Mouse (Mus musculus): ENCODE measurements around the gene Lig1. TPM values are rescaled to one million over a fixed set of nuclear protein-coding genes. Genes with fewer than 3 reads are reported as not detected.
A peak's percentile ranks its signal among the peaks of the same experiment; 100 is the strongest.

Lig1 gene
- total and polyA plus RNA-seq, 3 experiments = 42.0 to 163 (median 82.4) TPM

GRCm38 (mm10) chr7:13269394-13269793 is 7.7 kb upstream of the Lig1 start:
- dilution Hi-C loops (cut with MboI; ENCODE audit: extremely low pct_ligation_motif_present, extremely low pct_unique_long_range_greater_than_20kb, low sequenced_read_pairs) = no loop called here
- Histone ChIP-seq H3K9ac (ENCODE audit: insufficient read depth, low read depth) (no peak overlapping the region), H3K36me3 (replicated peaks in 1 of 2; ENCODE audit: control insufficient read depth in 1 of 2, insufficient read depth in 1 of 2, low read length in 1 of 2) (peaks cover 6 to 23% of the 10 kb centered on the region in 2 experiments)

GRCm38 (mm10) chr7:13271704-13272103 is 5.4 kb upstream of the Lig1 start:
- no peaks in the 10 kb centered on the region for H3K27me3 ChIP-seq (replicated peaks)
- in situ Hi-C loops (cut with MboI; ENCODE audit: low pct_ligation_motif_present, low pct_unique_long_range_greater_than_20kb, low sequenced_read_pairs) = no loop called here
- H3K27ac ChIP-seq (ENCODE audit: insufficient read depth, low read depth) = no peak overlapping the region
- TF ChIP-seq UBTF (IDR thresholded peaks at IDR 0.05; ENCODE audit: low read depth, low read length) (no peak), POLR2A (IDR thresholded peaks at IDR 0.05; ENCODE audit: low read depth, low read length) (no peak), USF1 (IDR thresholded peaks at IDR 0.05; ENCODE audit: low read depth, low read length) (no peak), CHD1 (IDR thresholded peaks at IDR 0.05; ENCODE audit: low read depth, low read length) (no peak), CTCF (conservative IDR thresholded peaks at IDR 0.05 in 1 of 2, IDR thresholded peaks at IDR 0.05 in 1 of 2; ENCODE audit: low read depth in 2 of 2, low read length in 2 of 2) (no peak), MEF2A (IDR thresholded peaks at IDR 0.05; ENCODE audit: borderline replicate concordance, low read depth, low read length) (no peak), MXI1 (IDR thresholded peaks at IDR 0.05; ENCODE audit: low read depth, low read length) (no peak), TBP (conservative IDR thresholded peaks at IDR 0.05; ENCODE audit: low read depth, low read length) (no peak), NRF1 (IDR thresholded peaks at IDR 0.05; ENCODE audit: low read depth, low read length) (no peak), CHD2 (IDR thresholded peaks at IDR 0.05; ENCODE audit: low read length) (no peak), PAX5 (IDR thresholded peaks at IDR 0.05; ENCODE audit: low read length) (no peak), ELF1 (IDR thresholded peaks at IDR 0.05; ENCODE audit: low read depth, low read length) (no peak), ZC3H11A (IDR thresholded peaks at IDR 0.05; ENCODE audit: low read depth, low read length) (no peak), USF2 (conservative IDR thresholded peaks at IDR 0.05; ENCODE audit: low read depth, low read length) (no peak), POLR2AphosphoS2 (IDR thresholded peaks at IDR 0.05; ENCODE audit: low read depth, low read length) (no peak), JUN (IDR thresholded peaks at IDR 0.05; ENCODE audit: insufficient read depth, low read depth, low read length) (no peak), RAD21 (IDR thresholded peaks at IDR 0.05; ENCODE audit: low read depth, low read length) (no peak), SIN3A (IDR thresholded peaks at IDR 0.05; ENCODE audit: low read length) (no peak)
- DNase-seq (ENCODE audit: extremely low read depth) = no peak
- H3K4me1 ChIP-seq (ENCODE audit: control insufficient read depth in 1 of 2, insufficient read depth in 2 of 2) = peaks cover 4 to 13% of the 10 kb centered on the region in 2 experiments; a peak in 3 of 4 replicates
- no peak overlapping the region for H3K9ac ChIP-seq (ENCODE audit: insufficient read depth, low read depth)
- H3K4me3 ChIP-seq (replicated peaks in 1 of 3; ENCODE audit: low read depth in 2 of 3, low read length in 2 of 3, poor library complexity in 1 of 3) = no peak overlapping the region
- no peaks in the 10 kb centered on the region for H3K9me3 ChIP-seq (replicated peaks; ENCODE audit: low read length)
- no peaks in the 10 kb centered on the region for H3K79me2 ChIP-seq (replicated peaks; ENCODE audit: control insufficient read depth, extremely low read depth, insufficient read depth, poor library complexity, severe bottlenecking)
- no peak overlapping the region for H3K4me2 ChIP-seq (ENCODE audit: insufficient read depth, low read depth, poor library complexity, severe bottlenecking)
- peaks cover 11 to 46% of the 10 kb centered on the region in 2 experiments for H3K36me3 ChIP-seq (replicated peaks in 1 of 2; ENCODE audit: control insufficient read depth in 1 of 2, insufficient read depth in 1 of 2, low read length in 1 of 2)
- dilution Hi-C loops (cut with MboI; ENCODE audit: extremely low pct_ligation_motif_present, extremely low pct_unique_long_range_greater_than_20kb, low sequenced_read_pairs) = no loop called here

More at GRCm38 (mm10) chr7:13269394-13269793, 7.7 kb upstream of the Lig1 start:
- H3K4me1 ChIP-seq (ENCODE audit: control insufficient read depth in 1 of 2, insufficient read depth in 2 of 2) = peaks cover 4 to 19% of the 10 kb centered on the region in 2 experiments; a peak in 3 of 4 replicates
- no peak for TF ChIP-seq PAX5 (IDR thresholded peaks at IDR 0.05; ENCODE audit: low read length)
- TF ChIP-seq USF2 (conservative IDR thresholded peaks at IDR 0.05; ENCODE audit: low read depth, low read length) = no peak
- no peak for TF ChIP-seq POLR2A (IDR thresholded peaks at IDR 0.05; ENCODE audit: low read depth, low read length)
- no peak for TF ChIP-seq ZNF384 (IDR thresholded peaks at IDR 0.05; ENCODE audit: low read depth, low read length)
- TF ChIP-seq JUND (conservative IDR thresholded peaks at IDR 0.05; ENCODE audit: low read depth, low read length) = no peak
- no peak for TF ChIP-seq CHD1 (IDR thresholded peaks at IDR 0.05; ENCODE audit: low read depth, low read length)
- 0 out of 2 replicates have a peak, but pooled peaks have one; percentile 17 for TF ChIP-seq IRF4 (IDR thresholded peaks at IDR 0.05; ENCODE audit: low read depth, low read length)
- peak; percentile 32; the same call in 1 of the 2 replicates for TF ChIP-seq EP300 (IDR thresholded peaks at IDR 0.05; ENCODE audit: low read length)
- TF ChIP-seq NELFE (IDR thresholded peaks at IDR 0.05; ENCODE audit: low read depth, low read length) = no peak
- no peak for TF ChIP-seq NRF1 (IDR thresholded peaks at IDR 0.05; ENCODE audit: low read depth, low read length)
- no peak for TF ChIP-seq SMC3 (IDR thresholded peaks at IDR 0.05; ENCODE audit: low read depth, low read length)
- TF ChIP-seq GABPA (IDR thresholded peaks at IDR 0.05; ENCODE audit: insufficient replicate concordance, low read depth, low read length) = no peak
- no peak for TF ChIP-seq ZKSCAN1 (IDR thresholded peaks at IDR 0.05; ENCODE audit: borderline replicate concordance, low read depth, low read length)
- no peak for TF ChIP-seq E2F4 (IDR thresholded peaks at IDR 0.05; ENCODE audit: insufficient replicate concordance, low read depth, low read length)
- no peak for TF ChIP-seq RAD21 (IDR thresholded peaks at IDR 0.05; ENCODE audit: low read depth, low read length)
- peak; percentile 51; the same call in 1 of the 2 replicates for TF ChIP-seq BHLHE40 (IDR thresholded peaks at IDR 0.05; ENCODE audit: low read depth, low read length)
- no peak for TF ChIP-seq UBTF (IDR thresholded peaks at IDR 0.05; ENCODE audit: low read depth, low read length)
- no peak for TF ChIP-seq MAX (IDR thresholded peaks at IDR 0.05; ENCODE audit: low read length)
- no peak for TF ChIP-seq MAZ (IDR thresholded peaks at IDR 0.05; ENCODE audit: low read depth, low read length)
- H3K27me3 ChIP-seq (replicated peaks) = no peaks in the 10 kb centered on the region
- no peaks in the 10 kb centered on the region for H3K9me3 ChIP-seq (replicated peaks; ENCODE audit: low read length)
- no peak overlapping the region for H3K4me2 ChIP-seq (ENCODE audit: insufficient read depth, low read depth, poor library complexity, severe bottlenecking)
- in situ Hi-C loops (cut with MboI; ENCODE audit: low pct_ligation_motif_present, low pct_unique_long_range_greater_than_20kb, low sequenced_read_pairs) = no loop called here
- peak; percentile 32 for DNase-seq (ENCODE audit: extremely low read depth)
- H3K4me3 ChIP-seq (replicated peaks in 1 of 3; ENCODE audit: low read depth in 2 of 3, low read length in 2 of 3, poor library complexity in 1 of 3) = no peak overlapping the region
- H3K79me2 ChIP-seq (replicated peaks; ENCODE audit: control insufficient read depth, extremely low read depth, insufficient read depth, poor library complexity, severe bottlenecking) = no peaks in the 10 kb centered on the region
- no peak overlapping the region for H3K27ac ChIP-seq (ENCODE audit: insufficient read depth, low read depth)
